Mouse (Mus musculus) right cerebral cortex, adult 2 months (tissue): Measurements from ENCODE around the gene F930015N05Rik.
A peak's percentile ranks its signal among the peaks of the same experiment; 100 is the strongest.

Experiments used
- DNase-seq, 2 experiments: peaks; one replicate each; pipeline ENCODE4 v3.0.0; 2021 to 2022; ENCODE audit warnings: low spot score in 2 of 2

F930015N05Rik gene

GRCm38 (mm10) chr11:64436412-64436727 lies at the start of gene F930015N05Rik:
Gene F930015N05Rik (minus strand): TSS chr11:64436653.
- no peak for DNase-seq

GRCm38 (mm10) chr11:64481445-64481844 lies 45.0 kb upstream of the F930015N05Rik start:
- DNase-seq = no peak

- no peak for DNase-seq
These were observed 37.2 kb upstream of the F930015N05Rik start for GRCm38 (mm10) chr11:64473679-64474078.

GRCm38 (mm10) chr11:64470689-64471088 lies 34.2 kb upstream of the F930015N05Rik start:
- no peak for DNase-seq

- no peak for DNase-seq
These were observed 32.3 kb upstream of the F930015N05Rik start for GRCm38 (mm10) chr11:64468737-64469136.

GRCm38 (mm10) chr11:64461746-64462145 lies 25.3 kb upstream of the F930015N05Rik start:
- no peak for DNase-seq

GRCm38 (mm10) chr11:64448586-64449315 lies 12.3 kb upstream of the F930015N05Rik start:
- DNase-seq = no peak

- DNase-seq = no peak
These were observed 8.8 kb upstream of the F930015N05Rik start for GRCm38 (mm10) chr11:64445227-64445626.

- DNase-seq = no peak
These were observed 6.2 kb upstream of the F930015N05Rik start for GRCm38 (mm10) chr11:64442701-64443100.

- DNase-seq = peak; percentile 20 to 58
These were observed 5.7 kb upstream of the F930015N05Rik start for GRCm38 (mm10) chr11:64442119-64442518.

- DNase-seq = no peak
These were observed 2.5 kb upstream of the F930015N05Rik start for GRCm38 (mm10) chr11:64438909-64439308.

- DNase-seq = no peak
These were observed 1.3 kb upstream of the F930015N05Rik start for GRCm38 (mm10) chr11:64437721-64438120.

- no peak for DNase-seq
These were observed 392 bp upstream of the F930015N05Rik start for GRCm38 (mm10) chr11:64436791-64437298.

GRCm38 (mm10) chr11:64435546-64436411 lies 674 bp downstream of the F930015N05Rik start:
- DNase-seq = peak; percentile 13 to 14

- DNase-seq = peak; percentile 10 to 12
These were observed 1.6 kb downstream of the F930015N05Rik start, which contains the start of gene Hs3st3a1 for GRCm38 (mm10) chr11:64434611-64435545. Gene Hs3st3a1 (plus strand): TSS chr11:64435332.

GRCm38 (mm10) chr11:64418969-64419368 lies 17.5 kb downstream of the F930015N05Rik start:
- no peak for DNase-seq

GRCm38 (mm10) chr11:64400534-64401093 lies 35.8 kb downstream of the F930015N05Rik start:
- no peak for DNase-seq

GRCm38 (mm10) chr11:64397612-64398011 lies 38.8 kb downstream of the F930015N05Rik start:
- DNase-seq = no peak

GRCm38 (mm10) chr11:64396949-64397348 lies 39.5 kb downstream of the F930015N05Rik start:
- no peak for DNase-seq

- peak; percentile 81 to 84 for DNase-seq
These were observed 40.0 kb downstream of the F930015N05Rik start for GRCm38 (mm10) chr11:64396331-64396881.

- no peak for DNase-seq
These were observed 50.1 kb downstream of the F930015N05Rik start for GRCm38 (mm10) chr11:64386333-64386732.
